Mouse (Mus musculus) layer of hippocampus, adult 9-11 months (tissue): ENCODE data around the gene Dcun1d3.
A peak's percentile ranks its signal among the peaks of the same experiment; 100 is the strongest.

Experiments used
- DNase-seq: peaks from one replicate; pipeline ENCODE4 v3.0.0; 2022

Dcun1d3 gene

GRCm38 (mm10) chr7:119895639-119896512, at the start of gene Dcun1d3, which contains the start of gene Lyrm1:
Gene Dcun1d3 (minus strand): TSS chr7:119896298.
Gene Lyrm1 (plus strand): TSS chr7:119895861.
- peak; percentile 98 for DNase-seq

- DNase-seq: no peak
These were observed 45.5 kb upstream of the Dcun1d3 start for GRCm38 (mm10) chr7:119941569-119941968.

GRCm38 (mm10) chr7:119937036-119937435, 40.9 kb upstream of the Dcun1d3 start:
- DNase-seq: no peak

- DNase-seq: no peak
These were observed 40.2 kb upstream of the Dcun1d3 start for GRCm38 (mm10) chr7:119936321-119936720.

GRCm38 (mm10) chr7:119928783-119929440, 32.8 kb upstream of the Dcun1d3 start:
- no peak for DNase-seq

- no peak for DNase-seq
These were observed 25.0 kb upstream of the Dcun1d3 start for GRCm38 (mm10) chr7:119921054-119921453.

GRCm38 (mm10) chr7:119920457-119920856, 24.4 kb upstream of the Dcun1d3 start:
- peak; percentile 21 for DNase-seq

- no peak for DNase-seq
These were observed 15.6 kb upstream of the Dcun1d3 start for GRCm38 (mm10) chr7:119911727-119912126.

GRCm38 (mm10) chr7:119906523-119907215, 10.6 kb upstream of the Dcun1d3 start:
- DNase-seq: no peak

- no peak for DNase-seq
These were observed 3.4 kb upstream of the Dcun1d3 start for GRCm38 (mm10) chr7:119899386-119900057.

GRCm38 (mm10) chr7:119898247-119898856, 2.3 kb upstream of the Dcun1d3 start:
- no peak for DNase-seq

- DNase-seq: no peak
These were observed 1.5 kb upstream of the Dcun1d3 start for GRCm38 (mm10) chr7:119897521-119898109.

- peak; percentile 47 for DNase-seq
These were observed 1.1 kb downstream of the Dcun1d3 start for GRCm38 (mm10) chr7:119894818-119895544.

GRCm38 (mm10) chr7:119892742-119893141, 3.4 kb downstream of the Dcun1d3 start:
- no peak for DNase-seq

- no peak for DNase-seq
These were observed 3.9 kb downstream of the Dcun1d3 start for GRCm38 (mm10) chr7:119892198-119892597.

- DNase-seq: no peak
These were observed 8.2 kb downstream of the Dcun1d3 start for GRCm38 (mm10) chr7:119887887-119888286.

- DNase-seq: no peak
These were observed 14.9 kb downstream of the Dcun1d3 start for GRCm38 (mm10) chr7:119881229-119881628.

GRCm38 (mm10) chr7:119880345-119880744, 15.8 kb downstream of the Dcun1d3 start:
- no peak for DNase-seq

GRCm38 (mm10) chr7:119879171-119879570, 16.9 kb downstream of the Dcun1d3 start:
- no peak for DNase-seq

- DNase-seq: peak; percentile 61
These were observed 20.2 kb downstream of the Dcun1d3 start for GRCm38 (mm10) chr7:119875776-119876440.

GRCm38 (mm10) chr7:119873050-119873449, 23.0 kb downstream of the Dcun1d3 start:
- no peak for DNase-seq
